8 mouse cellular contexts compared by ENCODE assay signal in the genomic region with DNA sequence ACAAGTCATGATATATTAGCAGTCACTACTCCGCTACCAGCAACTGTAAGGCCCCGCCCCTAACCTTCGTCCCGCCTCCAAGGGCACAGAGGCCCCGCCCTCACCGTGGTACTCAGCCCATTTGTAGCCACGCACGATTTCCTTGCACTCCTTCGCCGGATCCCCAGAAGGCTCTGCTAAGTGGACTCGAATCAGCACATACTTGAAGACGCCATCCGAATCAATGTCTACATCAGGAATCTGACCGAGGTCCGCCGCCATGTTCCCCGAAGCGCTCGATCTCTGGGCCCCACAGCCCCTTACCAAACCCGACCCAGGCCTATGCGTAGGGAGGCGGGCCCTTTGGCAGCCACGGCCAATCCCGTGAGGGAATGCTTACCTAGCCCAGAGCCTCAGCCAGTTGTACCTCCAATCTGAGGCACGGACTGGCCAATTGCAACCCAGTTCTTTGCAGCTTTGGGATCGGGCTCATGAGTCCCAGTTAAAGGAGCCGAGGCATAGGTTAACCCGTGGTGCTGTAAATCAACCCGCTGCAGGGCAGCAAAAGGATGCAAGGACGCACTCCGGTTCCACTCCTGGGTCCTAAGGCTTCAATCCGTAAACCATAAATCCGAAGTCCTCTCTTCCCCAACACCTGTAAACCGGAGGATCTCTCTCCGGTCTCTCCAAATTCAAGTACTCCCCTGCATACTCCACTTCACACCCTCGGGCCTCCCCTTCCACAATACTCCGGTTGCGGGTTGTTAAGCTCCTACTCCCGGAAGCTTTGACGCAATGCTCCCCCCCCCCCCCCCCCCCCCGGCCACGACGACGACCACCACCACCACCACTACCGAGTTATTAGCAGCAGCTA. TPM values are rescaled to one million over a fixed set of nuclear protein-coding genes. Genes with fewer than 3 reads are reported as not detected.
A peak's percentile ranks its signal among the peaks of the same experiment; 100 is the strongest.
DNase-seq lines count a peak whose midpoint lies in the region; ATAC-seq and TF ChIP-seq lines count a peak whose summit lies in the region.

A gene (minus strand): TSS at position 267 of the 853 bp plus-strand sequence.
A gene (minus strand): TSS at position 646 of the 853 bp plus-strand sequence.

- WGBS in cerebellum, adult 2 months, result under 1% methylated on average over 44 of the region's 45 CpGs
- 1% methylated on average over 39 of the region's 45 CpGs for WGBS in forebrain, postnatal 0 days
- WGBS in lung, embryonic 15.5 days, result under 1% methylated on average over 45 of the region's 45 CpGs

- peaks cover 0 to 10% of the 10 kb centered on the region in 2 experiments; a peak in 1 of 4 replicates for H3K4me1 ChIP-seq in MEL (ENCODE audit: control insufficient read depth in 1 of 2, insufficient read depth in 2 of 2, low read length in 2 of 2)
- H3K4me1 ChIP-seq in cerebellum, adult 2 months (ENCODE audit: control insufficient read depth, insufficient read depth, low read length), result peaks cover 48% of the 10 kb centered on the region
- peaks cover 11% of the 10 kb centered on the region; the same call in 1 of the 2 replicates for H3K4me1 ChIP-seq in forebrain, postnatal 0 days (ENCODE audit: insufficient read depth)
- H3K4me1 ChIP-seq in lung, embryonic 15.5 days, result peaks cover 57% of the 10 kb centered on the region

- H3K36me3 ChIP-seq in MEL (ENCODE audit: control insufficient read depth in 1 of 2, insufficient read depth in 2 of 2, low read length in 2 of 2), result peaks cover 0 to 4% of the 10 kb centered on the region in 2 experiments; a peak in 1 of 4 replicates
- H3K36me3 ChIP-seq in forebrain, postnatal 0 days (ENCODE audit: insufficient read depth), result peaks cover 28% of the 10 kb centered on the region
- peaks cover 17% of the 10 kb centered on the region for H3K36me3 ChIP-seq in lung, embryonic 15.5 days

- DNase-seq in MEL (ENCODE audit: low read depth, low spot score), result peak; percentile 99
- DNase-seq in cerebellum, adult 2 months, result peak; percentile 97
- peak; percentile 99 for DNase-seq in forebrain, postnatal 0 days
- peak; percentile 96 for DNase-seq in heart, postnatal 4 days
- peak; percentile 98 for DNase-seq in layer of hippocampus, adult 8-10 months (ENCODE audit: low spot score in 2 of 2)
- DNase-seq in ovary, adult 18-20 months (ENCODE audit: low spot score), result peak; percentile 95
- peak; percentile 98 for DNase-seq in thymus, postnatal 0 days (ENCODE audit: low spot score)

- no peak for TF ChIP-seq RAD21 in MEL (IDR thresholded peaks at IDR 0.05; ENCODE audit: low read depth, low read length)

- H3K79me2 ChIP-seq in MEL (ENCODE audit: control insufficient read depth, insufficient read depth, low read length, poor library complexity), result peaks cover 7% of the 10 kb centered on the region

- no peaks in the 10 kb centered on the region for H3K27me3 ChIP-seq in MEL (ENCODE audit: control insufficient read depth in 1 of 2, insufficient read depth in 2 of 2, low read length in 2 of 2)
- no peaks in the 10 kb centered on the region for H3K27me3 ChIP-seq in cerebellum, adult 2 months (ENCODE audit: control insufficient read depth, insufficient read depth, low read length)
- H3K27me3 ChIP-seq in forebrain, postnatal 0 days (ENCODE audit: insufficient read depth, low read length), result peaks cover 36% of the 10 kb centered on the region
- peaks cover 42% of the 10 kb centered on the region for H3K27me3 ChIP-seq in lung, embryonic 15.5 days

- peak; percentile 99 for ATAC-seq in forebrain, postnatal 0 days
- ATAC-seq in lung, embryonic 15.5 days (ENCODE audit: borderline replicate concordance, extremely low read depth, low FRiP score, low TSS enrichment), result peak; percentile 98

- peak within 1 kb of the TSS; percentile 60 to 81 for H3K4me3 ChIP-seq in MEL (ENCODE audit: control insufficient read depth in 1 of 2, insufficient read depth in 1 of 2, low read depth in 2 of 2, low read length in 2 of 2)
- H3K4me3 ChIP-seq in cerebellum, adult 2 months (replicated peaks; ENCODE audit: insufficient read depth, low read depth, low read length), result peak within 1 kb of the TSS; percentile 90
- peak within 1 kb of the TSS; percentile 63 for H3K4me3 ChIP-seq in forebrain, postnatal 0 days (ENCODE audit: low read depth, low read length)
- H3K4me3 ChIP-seq in lung, embryonic 15.5 days, result peak within 1 kb of the TSS; percentile 53

- H3K27ac ChIP-seq in MEL (ENCODE audit: control insufficient read depth, low read depth, low read length), result peak within 1 kb of the TSS; percentile 87
- peak within 1 kb of the TSS; percentile 73 for H3K27ac ChIP-seq in cerebellum, adult 2 months (ENCODE audit: insufficient read depth, low read length)
- H3K27ac ChIP-seq in forebrain, postnatal 0 days (ENCODE audit: low read depth, low read length), result peak within 1 kb of the TSS; percentile 90
- H3K27ac ChIP-seq in lung, embryonic 15.5 days, result peak within 1 kb of the TSS; percentile 87

- TF ChIP-seq EP300 in MEL (IDR thresholded peaks at IDR 0.05; ENCODE audit: low read depth in 1 of 2, low read length in 2 of 2), result no peak

- no peaks in the 10 kb centered on the region for H3K9me3 ChIP-seq in MEL (replicated peaks; ENCODE audit: insufficient read depth, low read length)
- H3K9me3 ChIP-seq in forebrain, postnatal 0 days (ENCODE audit: low read length), result no peaks in the 10 kb centered on the region
- H3K9me3 ChIP-seq in lung, embryonic 15.5 days, result no peaks in the 10 kb centered on the region

- peak; percentile 44 to 91 for TF ChIP-seq POLR2A in MEL (IDR thresholded peaks at IDR 0.05; ENCODE audit: control insufficient read depth in 1 of 2, insufficient read depth in 1 of 2, low read depth in 1 of 2, low read length in 2 of 2, poor library complexity in 1 of 2)
- TF ChIP-seq POLR2A in cerebellum, adult 2 months (IDR thresholded peaks at IDR 0.05; ENCODE audit: borderline replicate concordance, insufficient read depth, low read length), result peak; percentile 50; the same call in 1 of the 2 replicates

- peak within 1 kb of the TSS; percentile 94 for H3K4me2 ChIP-seq in forebrain, postnatal 0 days (ENCODE audit: low read depth)
- peak within 1 kb of the TSS; percentile 82 for H3K4me2 ChIP-seq in lung, embryonic 15.5 days

- no peak for TF ChIP-seq CTCF in MEL (IDR thresholded peaks at IDR 0.05 in 2 of 3, conservative IDR thresholded peaks at IDR 0.05 in 1 of 3; ENCODE audit: control insufficient read depth in 1 of 3, insufficient read depth in 1 of 3, low read depth in 2 of 3, low read length in 3 of 3, poor library complexity in 1 of 3, severe bottlenecking in 1 of 3)
- TF ChIP-seq CTCF in cerebellum, adult 2 months (IDR thresholded peaks at IDR 0.05; ENCODE audit: borderline replicate concordance, insufficient read depth, low read depth, low read length), result no peak
- TF ChIP-seq CTCF in forebrain, postnatal 0 days (IDR thresholded peaks at IDR 0.05; ENCODE audit: low read depth), result no peak

- peak within 1 kb of the TSS; percentile 73 for H3K9ac ChIP-seq in MEL (ENCODE audit: control insufficient read depth, low read depth, low read length, poor library complexity, severe bottlenecking)
- peak within 1 kb of the TSS; percentile 66 for H3K9ac ChIP-seq in forebrain, postnatal 0 days
- peak within 1 kb of the TSS; percentile 57 for H3K9ac ChIP-seq in lung, embryonic 15.5 days

TF ChIP-seq in MEL, 35 proteins besides CTCF, POLR2A, EP300 and RAD21 (continues in another document):
- TF ChIP-seq ZC3H11A (IDR thresholded peaks at IDR 0.05; ENCODE audit: low read depth, low read length) (no peak), MAX (IDR thresholded peaks at IDR 0.05; ENCODE audit: low read length) (no peak), TCF12 (IDR thresholded peaks at IDR 0.05; ENCODE audit: low read depth, low read length) (0 out of 2 replicates have a peak, but pooled peaks have one; percentile 30), ELF1 (IDR thresholded peaks at IDR 0.05; ENCODE audit: low read depth, low read length) (peak; percentile 30; the same call in 1 of the 2 replicates), NRF1 (IDR thresholded peaks at IDR 0.05; ENCODE audit: insufficient read depth, low read depth, low read length, poor library complexity, severe bottlenecking) (peak; percentile 32; the same call in 1 of the 2 replicates), TBP (IDR thresholded peaks at IDR 0.05; ENCODE audit: low read depth, low read length) (peak; percentile 92), MYC (IDR thresholded peaks at IDR 0.05; ENCODE audit: low read depth, low read length) (peak; percentile 52; the same call in 1 of the 2 replicates), MAFK (IDR thresholded peaks at IDR 0.05; ENCODE audit: borderline replicate concordance, low read depth, low read length) (no peak), MEF2A (IDR thresholded peaks at IDR 0.05; ENCODE audit: extremely low read depth, insufficient replicate concordance, low read depth, low read length, poor library complexity, severe bottlenecking) (no peak), KAT2A (conservative IDR thresholded peaks at IDR 0.05; ENCODE audit: low read depth, low read length) (peak; percentile 66; the same call in 1 of the 2 replicates), SMC3 (IDR thresholded peaks at IDR 0.05; ENCODE audit: low read depth, low read length) (no peak)

RNA-seq across cellular contexts. Expression of the first gene that starts in this region (rescaled TPM):
- 17.6 and 24.0 TPM in 2 replicates for total RNA-seq in MEL (2012; rRNA removed)
- 10 to 100 TPM in 1 of 2 experiments, not detected in 1; 21.6 TPM for polyA plus RNA-seq in MEL (2012; ENCODE audit: insufficient read depth in 1 of 2, insufficient read length in 2 of 2, low read depth in 1 of 2, low replicate concordance in 2 of 2, missing spikeins in 1 of 2)
- polyA plus RNA-seq in cerebellum, adult 2 months (2012; rRNA removed), result 3.0 and 4.4 TPM in 2 replicates
- 1.0 and 9.0 TPM in 2 replicates for total RNA-seq in forebrain, postnatal 0 days (2014; rRNA removed)
- 0.21 and 0.26 TPM in 2 replicates for polyA plus RNA-seq in forebrain, postnatal 0 days (2015; fragmentation: Nextera tagmentation; extraction: Ambion mirVana)
- 1 to 10 TPM; 1.4 to 2.3 TPM for total RNA-seq in heart, postnatal 4 days (2021)
- total RNA-seq in layer of hippocampus, adult 8-10 months (2022), result 1 to 10 TPM in 3 of 4 experiments, under 1 TPM in 1; 0.96 to 3.8 (median 2.0) TPM
- polyA plus RNA-seq in lung, embryonic 15.5 days (2015; fragmentation: Nextera tagmentation; extraction: Ambion mirVana), result 4.5 and 7.1 TPM in 2 replicates
- polyA plus RNA-seq in thymus, postnatal 0 days (2015; fragmentation: Nextera tagmentation; extraction: Ambion mirVana), result 0.53 and 1.0 TPM in 2 replicates

RNA-seq across cellular contexts. Expression of the second gene that starts in this region (rescaled TPM):
- 34.7 and 47.0 TPM in 2 replicates for total RNA-seq in MEL (2012; rRNA removed)
- 10 to 100 TPM in 1 of 2 experiments, not detected in 1; 73.7 TPM for polyA plus RNA-seq in MEL (2012; ENCODE audit: insufficient read depth in 1 of 2, insufficient read length in 2 of 2, low read depth in 1 of 2, low replicate concordance in 2 of 2, missing spikeins in 1 of 2)
- 176 and 186 TPM in 2 replicates for polyA plus RNA-seq in cerebellum, adult 2 months (2012; rRNA removed)
- 33.7 and 43.2 TPM in 2 replicates for total RNA-seq in forebrain, postnatal 0 days (2014; rRNA removed)
- 171 and 185 TPM in 2 replicates for polyA plus RNA-seq in forebrain, postnatal 0 days (2015; fragmentation: Nextera tagmentation; extraction: Ambion mirVana)
- 100 to 1,000 TPM; 100 to 101 TPM for total RNA-seq in heart, postnatal 4 days (2021)
- 10 to 100 TPM; 64.6 to 76.6 (median 69.6) TPM for total RNA-seq in layer of hippocampus, adult 8-10 months (2022)
- polyA plus RNA-seq in lung, embryonic 15.5 days (2015; fragmentation: Nextera tagmentation; extraction: Ambion mirVana), result 163 and 177 TPM in 2 replicates
- 184 and 191 TPM in 2 replicates for polyA plus RNA-seq in thymus, postnatal 0 days (2015; fragmentation: Nextera tagmentation; extraction: Ambion mirVana)

Comparison
In these comparisons a context has a peak if more than half of its experiments do, and no peak if none do; other contexts are left out.
1. Peak in every context shown above with its lines: DNase-seq, ATAC-seq, H3K4me3 ChIP-seq and H3K27ac ChIP-seq.